Mouse (Mus musculus) spleen, adult 2 months (tissue): ENCODE results near the gene Gjb5. TPM values are rescaled to one million over a fixed set of nuclear protein-coding genes. Genes with fewer than 3 reads are reported as not detected.

Experiments
- DNase-seq, 2 experiments: peaks; one replicate each; pipeline versions ENCODE4 v3.0.0 to v3.0.0-alpha.2; 2012 to 2021; ENCODE audit warnings: low spot score in 2 of 2, low read depth in 1 of 2
- H3K27ac ChIP-seq: fragments of 200-500 bp; 2 replicates; pipeline ENCODE4 v1.5.1; 2012; ENCODE audit warnings: low read length, inconsistent platforms; ENCODE audit not compliant: insufficient read depth
- H3K27me3 ChIP-seq: fragments of 200-500 bp; 2 replicates; pipeline ENCODE4 v1.6.1; 2012; ENCODE audit warnings: mild to moderate bottlenecking, moderate library complexity, low read length, inconsistent platforms; ENCODE audit not compliant: control insufficient read depth, insufficient read depth
- H3K36me3 ChIP-seq: fragments of 200-500 bp; 2 replicates; pipeline ENCODE4 v1.6.1; 2012; ENCODE audit warnings: mild to moderate bottlenecking, low read length, inconsistent platforms; ENCODE audit not compliant: control insufficient read depth, insufficient read depth
- H3K4me1 ChIP-seq: fragments of 200-500 bp; 2 replicates; pipeline ENCODE4 v1.6.1; 2011; ENCODE audit warnings: inconsistent platforms; ENCODE audit not compliant: control insufficient read depth, insufficient read depth, insufficient read length
- H3K4me3 ChIP-seq: fragments of 200-500 bp; 2 replicates; pipeline ENCODE4 v1.5.1; 2011; ENCODE audit warnings: mild to moderate bottlenecking, inconsistent platforms; ENCODE audit not compliant: insufficient read depth, insufficient read length; ENCODE audit errors: extremely low read depth
- CTCF ChIP-seq: fragments of 200-500 bp; IDR thresholded peaks from 2 replicates; pipeline ENCODE4 v1.5.1; 2011; ENCODE audit warnings: mild to moderate bottlenecking, inconsistent platforms; ENCODE audit not compliant: insufficient read depth, insufficient read length, insufficient replicate concordance; ENCODE audit errors: extremely low read depth
- POLR2A ChIP-seq: fragments of 200-500 bp; IDR thresholded peaks from 2 replicates; pipeline ENCODE4 v1.6.1; 2011; ENCODE audit warnings: low read depth, low read length, inconsistent platforms
- WGBS: fragments of 180-500 bp; shearing (Covaris S2); methylation state at CpG from one replicate; pipeline ENCODE4 v1.1.7; 2018; 5-methylcytosine and 5-hydroxymethylcytosine counted together
- polyA plus RNA-seq: library from polyadenylated mRNA; depleted of rRNA; stranded (reverse); fragments of >200 nt; gene quantifications from 2 replicates; pipeline ENCODE4 v1.2.3, GENCODE M21; 2012

Gjb5 gene
- polyA plus RNA-seq, 1 experiment: not detected

DNA sequence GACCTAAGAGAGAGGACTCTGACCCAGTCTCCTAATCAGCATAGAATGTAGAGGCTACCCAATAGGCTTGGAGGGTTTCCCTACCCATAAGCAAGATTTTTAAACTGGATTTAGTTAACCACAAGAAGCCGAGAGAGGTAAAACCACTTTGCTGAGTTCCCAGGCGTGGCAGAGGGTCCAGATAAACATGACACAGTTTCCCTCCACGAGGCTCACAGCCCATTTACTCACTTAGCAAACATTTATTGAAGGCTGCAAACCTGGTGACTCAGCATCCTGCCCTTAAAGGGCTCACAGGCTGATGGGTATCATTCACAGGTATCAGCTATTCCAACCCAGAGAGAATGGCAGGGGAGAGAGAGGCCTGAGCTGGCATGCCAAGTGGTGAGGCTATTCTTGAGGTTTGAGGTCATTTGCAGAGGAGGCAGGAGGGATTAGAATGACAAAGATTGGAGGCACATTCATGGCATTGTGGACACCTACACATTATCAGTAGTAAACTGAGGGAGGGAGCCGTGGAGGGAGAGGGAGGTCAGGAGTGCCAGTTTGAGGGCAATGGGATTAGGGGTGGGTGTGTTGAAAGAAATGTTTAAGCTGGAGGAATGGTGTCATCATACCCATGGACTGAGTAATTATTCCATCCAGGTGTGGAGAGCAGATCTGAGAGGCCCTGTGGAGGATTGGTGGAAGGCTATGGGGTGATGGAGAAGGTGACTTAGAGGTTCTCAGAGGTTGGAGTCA is 8.3 kb downstream of the Gjb5 start:
- no peak overlapping the region for H3K4me3 ChIP-seq
- no peak overlapping the region for H3K27ac ChIP-seq
- H3K36me3 ChIP-seq: no peaks in the 10 kb centered on the region
- no peaks in the 10 kb centered on the region for H3K27me3 ChIP-seq
- no peak for DNase-seq
- 49% methylated on average over 4 of the region's 4 CpGs for WGBS
- no peaks in the 10 kb centered on the region for H3K4me1 ChIP-seq
- TF ChIP-seq POLR2A: no peak

GRCm38 (mm10) chr4:127345000-127345399 is 13.0 kb downstream of the Gjb5 start:
- WGBS: 93% methylated on average over 5 of the region's 5 CpGs
- no peak for TF ChIP-seq CTCF
- no peak for TF ChIP-seq POLR2A

DNA sequence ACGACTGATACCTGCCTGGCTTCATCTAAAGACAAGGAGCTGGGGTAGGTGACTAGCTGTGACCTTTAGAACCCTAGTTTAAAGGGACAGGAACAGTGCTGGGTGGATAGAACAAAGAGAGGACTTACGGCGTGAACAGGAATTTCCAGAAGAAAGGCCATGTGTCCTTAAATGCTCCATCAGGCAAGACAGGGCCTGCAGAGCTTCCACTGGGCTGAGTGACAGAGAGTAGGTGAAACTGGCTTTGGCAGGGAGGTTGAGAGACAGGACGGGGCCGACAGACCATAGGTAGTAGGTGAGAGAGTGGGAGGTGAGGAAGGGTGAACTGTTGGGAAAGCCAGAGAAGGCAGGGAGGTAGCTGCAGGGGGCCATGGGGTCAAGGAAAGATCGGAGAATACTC is 16.6 kb downstream of the Gjb5 start:
- no peak for TF ChIP-seq POLR2A
- TF ChIP-seq CTCF: no peak
- no peaks in the 10 kb centered on the region for H3K27me3 ChIP-seq
- 77% methylated on average over 6 of the region's 6 CpGs for WGBS
- H3K4me3 ChIP-seq: no peak overlapping the region
- H3K36me3 ChIP-seq: no peaks in the 10 kb centered on the region
- no peak overlapping the region for H3K27ac ChIP-seq
- H3K4me1 ChIP-seq: no peaks in the 10 kb centered on the region
- no peak for DNase-seq

More at GRCm38 (mm10) chr4:127345000-127345399, 13.0 kb downstream of the Gjb5 start:
- Histone ChIP-seq H3K27ac (no peak overlapping the region), H3K27me3 (no peaks in the 10 kb centered on the region), H3K36me3 (no peaks in the 10 kb centered on the region), H3K4me3 (no peak overlapping the region), H3K4me1 (no peaks in the 10 kb centered on the region)
- no peak for DNase-seq

GRCm38 (mm10) chr4:127337668-127338067 is 20.3 kb downstream of the Gjb5 start:
- WGBS: 87% methylated on average over 5 of the region's 5 CpGs

GRCm38 (mm10) chr4:127334870-127335504 is 23.0 kb downstream of the Gjb5 start:
- no peaks in the 10 kb centered on the region for H3K36me3 ChIP-seq
- H3K4me3 ChIP-seq: no peak overlapping the region
- no peak for TF ChIP-seq POLR2A
- no peak for TF ChIP-seq CTCF
- no peaks in the 10 kb centered on the region for H3K27me3 ChIP-seq
- whole genome bisulfite sequencing: 86% methylated on average over 5 of the region's 5 CpGs
- no peaks in the 10 kb centered on the region for H3K4me1 ChIP-seq
- no peak for DNase-seq
- H3K27ac ChIP-seq: no peak overlapping the region

More at GRCm38 (mm10) chr4:127337668-127338067, 20.3 kb downstream of the Gjb5 start:
- H3K36me3 ChIP-seq: no peaks in the 10 kb centered on the region
- no peaks in the 10 kb centered on the region for H3K4me1 ChIP-seq
- DNase-seq: no peak
- H3K27me3 ChIP-seq: no peaks in the 10 kb centered on the region
- no peak for TF ChIP-seq CTCF
- TF ChIP-seq POLR2A: no peak
- no peak overlapping the region for H3K4me3 ChIP-seq
- H3K27ac ChIP-seq: no peak overlapping the region

- Histone ChIP-seq H3K4me3 (no peak overlapping the region), H3K27ac (no peak overlapping the region), H3K4me1 (no peaks in the 10 kb centered on the region), H3K27me3 (no peaks in the 10 kb centered on the region), H3K36me3 (no peaks in the 10 kb centered on the region)
- WGBS: 85% methylated on average over 13 of the region's 13 CpGs
- DNase-seq: no peak
- TF ChIP-seq CTCF: no peak
- no peak for TF ChIP-seq POLR2A
Measured at GRCm38 (mm10) chr4:127331171-127331570, 26.8 kb downstream of the Gjb5 start.
